Mouse (Mus musculus) adrenal gland, postnatal 36 days (tissue): ENCODE results near the gene Atp13a3. TPM values are rescaled to one million over a fixed set of nuclear protein-coding genes. Genes with fewer than 3 reads are reported as not detected.
"Not testable (repeated sequence)": the region's sequence is repeated elsewhere in the genome, so short reads cannot be mapped to it uniquely, and the experiment has no call there.

Experiments
- DNase-seq, 2 experiments: peaks; one replicate each; pipeline ENCODE4 v3.0.0; 2021; ENCODE audit warnings: mixed read lengths in 1 of 2
- long read RNA-seq, 2 experiments: library from polyadenylated mRNA; stranded (forward); transcript quantifications; one replicate each; pipeline ENCODE4 v2.0.0; 2021; ENCODE audit warnings: borderline sequencing depth in 2 of 2
- total RNA-seq, 2 experiments: library from RNA; stranded (reverse); gene quantifications; 2 replicates each; pipeline ENCODE4 v1.2.3; 2021

Gene Atp13a3
- total RNA-seq, result 10 to 100 TPM; 89.6 to 92.1 TPM
- long read RNA-seq, experiment 1, partial matches to known transcripts, result 3 of 7 reads
- long read RNA-seq, experiment 1, other reads (novel, unspliced or antisense), result 3 of 7 reads
- long read RNA-seq, experiment 2, partial matches to known transcripts, result 1 of 3 reads
- long read RNA-seq, experiment 2, other reads (novel, unspliced or antisense), result 2 of 3 reads

GRCm38 (mm10) chr16:30405925-30406670 lies at the start of gene Atp13a3:
Atp13a3 (minus strand) TSS chr16:30405975.
- DNase-seq, result no peak

GRCm38 (mm10) chr16:30453213-30453975 lies 47.6 kb upstream of the Atp13a3 start:
- no peak for DNase-seq

GRCm38 (mm10) chr16:30451174-30451573 lies 45.4 kb upstream of the Atp13a3 start:
- DNase-seq, result not testable (repeated sequence)

GRCm38 (mm10) chr16:30449017-30449416 lies 43.2 kb upstream of the Atp13a3 start:
- no peak for DNase-seq

GRCm38 (mm10) chr16:30448169-30448568 lies 42.4 kb upstream of the Atp13a3 start:
- DNase-seq, result no peak

GRCm38 (mm10) chr16:30447642-30448041 lies 41.9 kb upstream of the Atp13a3 start:
- DNase-seq, result no peak

GRCm38 (mm10) chr16:30443411-30443810 lies 37.6 kb upstream of the Atp13a3 start:
- DNase-seq, result peak in 1 of 2 experiments; percentile 9

- DNase-seq, result peak; percentile 30 to 52
Measured at GRCm38 (mm10) chr16:30442451-30442850, 36.7 kb upstream of the Atp13a3 start.

- no peak for DNase-seq
Measured at GRCm38 (mm10) chr16:30441409-30441808, 35.6 kb upstream of the Atp13a3 start.

- DNase-seq, result no peak
Measured at GRCm38 (mm10) chr16:30439841-30440240, 34.1 kb upstream of the Atp13a3 start.

- peak; percentile 62 to 69 for DNase-seq
Measured at GRCm38 (mm10) chr16:30439411-30439810, 33.6 kb upstream of the Atp13a3 start.

GRCm38 (mm10) chr16:30436276-30436675 lies 30.5 kb upstream of the Atp13a3 start:
- no peak for DNase-seq

- DNase-seq, result peak in 1 of 2 experiments; percentile 8
Measured at GRCm38 (mm10) chr16:30435393-30435792, 29.6 kb upstream of the Atp13a3 start.

- no peak for DNase-seq
Measured at GRCm38 (mm10) chr16:30433148-30433547, 27.4 kb upstream of the Atp13a3 start.

- no peak for DNase-seq
Measured at GRCm38 (mm10) chr16:30432111-30432510, 26.3 kb upstream of the Atp13a3 start.

GRCm38 (mm10) chr16:30430512-30431088 lies 24.8 kb upstream of the Atp13a3 start:
- DNase-seq, result no peak

GRCm38 (mm10) chr16:30428753-30429260 lies 23.0 kb upstream of the Atp13a3 start:
- peak; percentile 7 to 29 for DNase-seq

GRCm38 (mm10) chr16:30427466-30427865 lies 21.7 kb upstream of the Atp13a3 start:
- DNase-seq, result no peak

GRCm38 (mm10) chr16:30427003-30427402 lies 21.2 kb upstream of the Atp13a3 start:
- no peak for DNase-seq

GRCm38 (mm10) chr16:30425980-30426379 lies 20.2 kb upstream of the Atp13a3 start:
- no peak for DNase-seq

- DNase-seq, result no peak
Measured at GRCm38 (mm10) chr16:30424053-30424452, 18.3 kb upstream of the Atp13a3 start.

- no peak for DNase-seq
Measured at GRCm38 (mm10) chr16:30416707-30417106, 10.9 kb upstream of the Atp13a3 start.
